Mouse (Mus musculus) induced T-regulatory cell, adult 2 months (primary cell): ENCODE results near the gene Asphd1.

Experiments used
- DNase-seq: peaks from one replicate; pipeline ENCODE4 v3.0.0-alpha.2; 2012; ENCODE audit warnings: low read depth

Gene Asphd1

GRCm38 (mm10) chr7:126949403-126949792 lies at the start of gene Asphd1:
Asphd1 (minus strand) TSS chr7:126949582.
- no peak for DNase-seq

GRCm38 (mm10) chr7:126996449-126996848 lies 47.1 kb upstream of the Asphd1 start:
- no peak for DNase-seq

- no peak for DNase-seq
These were observed 39.4 kb upstream of the Asphd1 start for GRCm38 (mm10) chr7:126988816-126989215.

GRCm38 (mm10) chr7:126986319-126986718 lies 36.9 kb upstream of the Asphd1 start:
- DNase-seq: peak; percentile 48

GRCm38 (mm10) chr7:126984667-126985444 lies 35.5 kb upstream of the Asphd1 start:
- DNase-seq: no peak

- no peak for DNase-seq
These were observed 33.7 kb upstream of the Asphd1 start for GRCm38 (mm10) chr7:126983113-126983512.

- no peak for DNase-seq
These were observed 32.7 kb upstream of the Asphd1 start for GRCm38 (mm10) chr7:126982054-126982453.

- no peak for DNase-seq
These were observed 32.2 kb upstream of the Asphd1 start for GRCm38 (mm10) chr7:126981601-126982000.

- peak; percentile 59 for DNase-seq
These were observed 29.5 kb upstream of the Asphd1 start for GRCm38 (mm10) chr7:126978841-126979240.

GRCm38 (mm10) chr7:126976878-126977459 lies 27.6 kb upstream of the Asphd1 start:
- DNase-seq: peak; percentile 34

GRCm38 (mm10) chr7:126975950-126976866 lies 26.8 kb upstream of the Asphd1 start, which contains the start of gene Cdiptos:
Cdiptos (minus strand) TSS chr7:126976098.
- DNase-seq: peak; percentile 98

GRCm38 (mm10) chr7:126975893-126975949 lies 26.3 kb upstream of the Asphd1 start, which contains the start of gene Cdipt:
Cdipt (plus strand) TSS chr7:126975914.
- no peak for DNase-seq

GRCm38 (mm10) chr7:126975493-126975892 lies 26.1 kb upstream of the Asphd1 start:
- no peak for DNase-seq

GRCm38 (mm10) chr7:126967361-126967760 lies 18.0 kb upstream of the Asphd1 start:
- DNase-seq: no peak

- DNase-seq: no peak
These were observed 16.2 kb upstream of the Asphd1 start for GRCm38 (mm10) chr7:126965568-126965967.

- peak; percentile 46 for DNase-seq
These were observed 14.3 kb upstream of the Asphd1 start for GRCm38 (mm10) chr7:126963548-126964286.

- no peak for DNase-seq
These were observed 12.6 kb upstream of the Asphd1 start for GRCm38 (mm10) chr7:126961965-126962364.

GRCm38 (mm10) chr7:126961095-126961494 lies 11.7 kb upstream of the Asphd1 start:
- DNase-seq: no peak

GRCm38 (mm10) chr7:126959780-126960179 lies 10.4 kb upstream of the Asphd1 start:
- no peak for DNase-seq

- no peak for DNase-seq
These were observed 5.7 kb upstream of the Asphd1 start for GRCm38 (mm10) chr7:126955125-126955524.

- DNase-seq: peak; percentile 36
These were observed 3.3 kb upstream of the Asphd1 start for GRCm38 (mm10) chr7:126952646-126953045.

- no peak for DNase-seq
These were observed 2.4 kb upstream of the Asphd1 start for GRCm38 (mm10) chr7:126951741-126952140.
